Mouse (Mus musculus) stomach, embryonic 15.5 days (tissue): ENCODE data around the gene Gipc3. TPM values are rescaled to one million over a fixed set of nuclear protein-coding genes. Genes with fewer than 3 reads are reported as not detected.

Source experiments
- ATAC-seq: fragments of 200-750 bp; cut with Nextera tagmentation; 2 replicates; pipeline ENCODE4 v1.8.0; 2017; ENCODE audit warnings: low read depth, moderate number of reproducible peaks, moderate TSS enrichment; ENCODE audit not compliant: insufficient read depth, low FRiP score
- H3K27ac ChIP-seq: fragments of 300-500 bp; sonication (generic); 2 replicates; pipeline ENCODE4 v1.5.1; 2015; ENCODE audit warnings: mild to moderate bottlenecking, inconsistent platforms
- H3K27me3 ChIP-seq: fragments of 300-500 bp; sonication (generic); replicated peaks from 2 replicates; pipeline ENCODE4 v1.6.1; 2015; ENCODE audit warnings: inconsistent platforms
- H3K36me3 ChIP-seq: fragments of 300-500 bp; sonication (generic); 2 replicates; pipeline ENCODE4 v1.6.1; 2015; ENCODE audit warnings: inconsistent platforms
- H3K4me1 ChIP-seq: fragments of 300-500 bp; sonication (generic); 2 replicates; pipeline ENCODE4 v1.6.1; 2015; ENCODE audit warnings: inconsistent platforms
- H3K4me2 ChIP-seq: fragments of 300-500 bp; sonication (generic); 2 replicates; pipeline ENCODE4 v1.6.1; 2015; ENCODE audit warnings: mild to moderate bottlenecking, inconsistent platforms
- H3K4me3 ChIP-seq: fragments of 300-500 bp; sonication (generic); replicated peaks from 2 replicates; pipeline ENCODE4 v1.5.1; 2015; ENCODE audit warnings: inconsistent platforms
- H3K9ac ChIP-seq: fragments of 300-500 bp; sonication (generic); 2 replicates; pipeline ENCODE4 v1.6.1; 2015; ENCODE audit warnings: inconsistent platforms
- H3K9me3 ChIP-seq: fragments of 300-500 bp; sonication (generic); 2 replicates; pipeline ENCODE4 v1.6.1; 2016; ENCODE audit warnings: inconsistent platforms
- WGBS: fragments of 180-500 bp; shearing (Covaris S2); methylation state at CpG from one replicate; pipeline ENCODE4 v1.1.7; 2015; 5-methylcytosine and 5-hydroxymethylcytosine counted together
- microRNA-seq: library from miRNA; unstranded; fragments of <30 nt; microRNA quantifications from one replicate; pipeline ENCODE4, GENCODE M21; 2016
- polyA plus RNA-seq: library from polyadenylated mRNA; unstranded; fragments of >200 nt; fragmentation: Nextera tagmentation; extraction: Ambion mirVana; gene quantifications from 2 replicates; pipeline ENCODE4 v1.2.1, GENCODE M21; 2015

Gipc3 gene
- polyA plus RNA-seq, 1 experiment from 2014 or later = 0.04 TPM

DNA sequence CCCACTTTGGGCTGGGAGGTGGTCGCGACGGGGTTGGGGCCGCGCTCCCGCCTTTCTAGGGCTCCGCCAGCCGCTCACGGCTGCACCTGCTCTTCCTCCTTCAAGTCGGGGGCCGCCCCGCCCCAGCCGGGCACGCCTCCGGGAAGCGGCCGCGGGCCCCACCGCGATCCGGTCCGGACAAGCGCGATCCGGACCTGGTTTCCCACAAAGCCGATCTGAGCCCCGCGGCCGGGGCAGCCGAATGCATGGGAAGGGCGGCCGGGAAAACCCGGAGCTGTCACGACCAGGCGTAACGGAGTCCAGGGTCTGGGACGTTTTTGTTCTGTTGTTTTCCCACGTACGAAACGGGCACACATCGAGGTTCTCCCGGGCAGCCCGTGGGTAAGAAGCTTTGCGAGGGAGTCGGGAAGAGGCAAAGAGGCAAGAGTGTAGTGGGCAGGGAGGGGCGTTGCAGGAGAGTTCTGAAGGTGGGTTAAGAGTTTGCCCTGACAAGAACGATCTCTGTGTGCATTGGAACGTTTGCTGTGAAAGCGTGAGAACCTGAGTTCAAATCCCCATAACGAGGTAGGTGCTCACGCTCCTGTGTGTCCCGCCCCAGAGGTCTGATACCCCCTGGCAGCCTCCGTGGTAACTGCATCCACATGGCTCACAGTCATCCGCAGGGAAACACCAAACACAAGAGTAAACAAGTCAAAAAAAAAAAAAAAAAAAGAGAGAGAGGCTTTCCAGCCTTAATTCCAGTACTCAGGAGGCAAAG is 57.2 kb downstream of the Gipc3 start:
- peaks cover 40% of the 10 kb centered on the region for H3K4me1 ChIP-seq
- H3K36me3 ChIP-seq = no peaks in the 10 kb centered on the region
- 2% methylated on average over 54 of the region's 54 CpGs for WGBS
- H3K4me2 ChIP-seq = peak overlapping the region; percentile 85
- peak; percentile 73 for ATAC-seq
- no peaks in the 10 kb centered on the region for H3K9me3 ChIP-seq
- H3K4me3 ChIP-seq = peak overlapping the region; percentile 50
- peak overlapping the region; percentile 23; the same call in 1 of the 2 replicates for H3K9ac ChIP-seq
- peak overlapping the region; percentile 74 for H3K27ac ChIP-seq
- peaks cover 27% of the 10 kb centered on the region for H3K27me3 ChIP-seq

Small RNA genes lying within 50 kb of the gene (microRNA-seq; reads per million reads assigned to microRNA genes)
- gene Mir6913 = not detected

Other genes with a start within 250 kb of the Gipc3 start
- 10.6 and 11.4 TPM in 2 replicates for gene Creb3l3, start 244.4 kb downstream of the Gipc3 start, polyA plus RNA-seq
- 159 and 181 TPM in 2 replicates for gene Map2k2, start 237.4 kb downstream of the Gipc3 start, polyA plus RNA-seq
- 56.2 and 60.1 TPM in 2 replicates for gene Zbtb7a, start 208.0 kb downstream of the Gipc3 start, polyA plus RNA-seq
- 41.8 and 44.9 TPM in 2 replicates for gene Pias4, start 175.3 kb downstream of the Gipc3 start, polyA plus RNA-seq
- 517 and 544 TPM in 2 replicates for gene Eef2, start 166.6 kb downstream of the Gipc3 start, polyA plus RNA-seq
- 61.9 and 65.4 TPM in 2 replicates for gene Dapk3, start 160.3 kb downstream of the Gipc3 start, polyA plus RNA-seq
- gene 4930442H23Rik, start 159.4 kb downstream of the Gipc3 start, polyA plus RNA-seq = 0.10 TPM in 1 of 2 replicates, not detected in the other
- 0.18 and 0.26 TPM in 2 replicates for gene Nmrk2, start 141.2 kb downstream of the Gipc3 start, polyA plus RNA-seq
- gene Atcay, start 112.4 kb downstream of the Gipc3 start, polyA plus RNA-seq = 1.6 and 1.9 TPM in 2 replicates
- 8.8 and 10.4 TPM in 2 replicates for gene Zfr2, start 110.1 kb downstream of the Gipc3 start, polyA plus RNA-seq
- 3.4 and 3.8 TPM in 2 replicates for gene Matk, start 90.3 kb downstream of the Gipc3 start, polyA plus RNA-seq
- gene Mrpl54, start 76.3 kb downstream of the Gipc3 start, polyA plus RNA-seq = 217 and 233 TPM in 2 replicates
- gene Apba3, start 76.3 kb downstream of the Gipc3 start, polyA plus RNA-seq = 54.4 and 58.1 TPM in 2 replicates
- gene Tjp3, start 51.7 kb downstream of the Gipc3 start, polyA plus RNA-seq = 32.6 and 38.7 TPM in 2 replicates
- gene Pip5k1c, start 50.3 kb downstream of the Gipc3 start, polyA plus RNA-seq = 43.1 and 47.6 TPM in 2 replicates
- 40.5 and 40.9 TPM in 2 replicates for gene Cactin, start 22.2 kb downstream of the Gipc3 start, polyA plus RNA-seq
- 23.5 and 25.3 TPM in 2 replicates for gene Tbxa2r, start 14.5 kb downstream of the Gipc3 start, polyA plus RNA-seq
- 78.8 and 79.1 TPM in 2 replicates for gene Hmg20b, start 7.2 kb upstream of the Gipc3 start, polyA plus RNA-seq
- gene Mfsd12, start 14.2 kb upstream of the Gipc3 start, polyA plus RNA-seq = 12.8 and 13.6 TPM in 2 replicates
- gene 4930404N11Rik, start 22.6 kb upstream of the Gipc3 start, polyA plus RNA-seq = 1.2 and 1.5 TPM in 2 replicates
- 88.5 and 90.5 TPM in 2 replicates for gene Fzr1, start 35.2 kb upstream of the Gipc3 start, polyA plus RNA-seq
- 78.9 and 80.4 TPM in 2 replicates for gene Dohh, start 41.2 kb upstream of the Gipc3 start, polyA plus RNA-seq
- 2.9 and 3.3 TPM in 2 replicates for gene Gm48551, start 41.2 kb upstream of the Gipc3 start, polyA plus RNA-seq
- 0.41 and 1.4 TPM in 2 replicates for gene Gm48552, start 45.7 kb upstream of the Gipc3 start, polyA plus RNA-seq
- gene Smim24, start 49.8 kb upstream of the Gipc3 start, polyA plus RNA-seq = 59.5 and 77.5 TPM in 2 replicates
- gene Nfic, start 112.4 kb upstream of the Gipc3 start, polyA plus RNA-seq = 65.5 and 78.2 TPM in 2 replicates
- gene Celf5, start 139.4 kb upstream of the Gipc3 start, polyA plus RNA-seq = 1.7 and 1.8 TPM in 2 replicates
- gene Ncln, start 153.1 kb upstream of the Gipc3 start, polyA plus RNA-seq = 83.9 and 93.7 TPM in 2 replicates
- gene S1pr4, start 156.9 kb upstream of the Gipc3 start, polyA plus RNA-seq = 1.4 and 1.6 TPM in 2 replicates
- 4.4 and 5.8 TPM in 2 replicates for gene Gna15, start 181.0 kb upstream of the Gipc3 start, polyA plus RNA-seq
- gene Gna11, start 201.9 kb upstream of the Gipc3 start, polyA plus RNA-seq = 113 and 134 TPM in 2 replicates
- 692 and 697 TPM in 2 replicates for gene Aes, start 216.2 kb upstream of the Gipc3 start, polyA plus RNA-seq
- gene Tle2, start 231.3 kb upstream of the Gipc3 start, polyA plus RNA-seq = 28.8 and 35.6 TPM in 2 replicates